ENCODE assay signal across 10 mouse cellular contexts in genomic region chr10:118640121-118640809, GRCm38 (mm10).
DNase-seq lines count a peak whose midpoint lies in the region; ATAC-seq and TF ChIP-seq lines count a peak whose summit lies in the region.
"Had no signal": no experiment of that assay in that cellular context is flagged by ENCODE, and none has a peak within 500 bp of the region (broad histone marks: within the 10 kb centered on the region; RNA-seq: fewer than 3 reads in every experiment).

No protein-coding gene starts in this region.

- WGBS in lung, postnatal 0 days = 43% methylated on average over 7 of the region's 7 CpGs
- 28% methylated on average over 7 of the region's 7 CpGs for WGBS in hindbrain, embryonic 16.5 days
- 74% methylated on average over 7 of the region's 7 CpGs for WGBS in liver, embryonic 11.5 days

- no peaks in the 10 kb centered on the region for H3K36me3 ChIP-seq in lung, postnatal 0 days (ENCODE audit: insufficient read depth, low read length)
- H3K36me3 ChIP-seq in hindbrain, embryonic 16.5 days (ENCODE audit: control insufficient read depth, insufficient read depth, low read length) = no peaks in the 10 kb centered on the region
- no peaks in the 10 kb centered on the region for H3K36me3 ChIP-seq in liver, embryonic 11.5 days (ENCODE audit: control insufficient read depth, insufficient read depth, low read length)
- H3K36me3 ChIP-seq: kidney, embryonic 15.5 days; liver, embryonic 15.5 days had no signal

- H3K9me3 ChIP-seq in lung, postnatal 0 days (ENCODE audit: low read length) = no peaks in the 10 kb centered on the region
- H3K9me3 ChIP-seq in hindbrain, embryonic 16.5 days (ENCODE audit: control insufficient read depth, low read length) = no peaks in the 10 kb centered on the region
- no peaks in the 10 kb centered on the region for H3K9me3 ChIP-seq in liver, embryonic 11.5 days (ENCODE audit: control insufficient read depth, low read length)
- H3K9me3 ChIP-seq: kidney, embryonic 15.5 days; liver, embryonic 15.5 days had no signal

- no peak overlapping the region for H3K4me3 ChIP-seq in lung, postnatal 0 days (ENCODE audit: low read depth, low read length)
- no peak overlapping the region for H3K4me3 ChIP-seq in hindbrain, embryonic 16.5 days (ENCODE audit: low read length)
- H3K4me3 ChIP-seq in liver, embryonic 11.5 days (ENCODE audit: low read depth, low read length) = no peak overlapping the region
- H3K4me3 ChIP-seq: kidney, embryonic 15.5 days; liver, embryonic 15.5 days had no signal

- H3K9ac ChIP-seq in lung, postnatal 0 days (replicated peaks; ENCODE audit: low read depth) = no peak overlapping the region
- H3K9ac ChIP-seq in hindbrain, embryonic 16.5 days (ENCODE audit: low read depth, low read length) = no peak overlapping the region
- no peak overlapping the region for H3K9ac ChIP-seq in liver, embryonic 11.5 days (ENCODE audit: low read depth, low read length)
- H3K9ac ChIP-seq: kidney, embryonic 15.5 days; liver, embryonic 15.5 days had no signal

- 0 out of 2 replicates have a peak overlapping the region, but pooled peaks have one; percentile 4 for H3K4me2 ChIP-seq in lung, postnatal 0 days (replicated peaks; ENCODE audit: low read depth, low read length)
- H3K4me2 ChIP-seq in hindbrain, embryonic 16.5 days (ENCODE audit: low read length) = peak overlapping the region; percentile 40
- no peak overlapping the region for H3K4me2 ChIP-seq in liver, embryonic 11.5 days
- H3K4me2 ChIP-seq: kidney, embryonic 15.5 days; liver, embryonic 15.5 days had no signal

- H3K4me1 ChIP-seq in lung, postnatal 0 days (ENCODE audit: insufficient read depth, low read depth, low read length) = no peaks in the 10 kb centered on the region
- H3K4me1 ChIP-seq in hindbrain, embryonic 16.5 days (ENCODE audit: control insufficient read depth, insufficient read depth, low read depth, low read length) = peaks cover 13% of the 10 kb centered on the region
- peaks cover 2% of the 10 kb centered on the region; the same call in 1 of the 2 replicates for H3K4me1 ChIP-seq in liver, embryonic 11.5 days (replicated peaks; ENCODE audit: control insufficient read depth, insufficient read depth, low read length)
- H3K4me1 ChIP-seq: kidney, embryonic 15.5 days had no signal

- DNase-seq in cerebellum, postnatal 10 days = peak; percentile 91 to 92
- DNase-seq in cerebellum, adult 8-10 months = no peak
- DNase-seq in lung, postnatal 0 days (ENCODE audit: low spot score) = peak; percentile 17
- no peak for DNase-seq in lung, postnatal 14 days
- DNase-seq in right cerebral cortex, postnatal 25 days = peak; percentile 28
- no peak for DNase-seq in liver, embryonic 11.5 days (ENCODE audit: low spot score)

- TF ChIP-seq EP300 in lung, postnatal 0 days (IDR thresholded peaks at IDR 0.05) = no peak

- no peak for ATAC-seq in lung, postnatal 0 days
- peak; percentile 66 for ATAC-seq in hindbrain, embryonic 16.5 days
- ATAC-seq in liver, embryonic 11.5 days (replicated peaks; ENCODE audit: low FRiP score) = no peak
- no peak for ATAC-seq in CD4-positive, CD25-positive, alpha-beta regulatory T cell, adult 4 months

- H3K27me3 ChIP-seq in lung, postnatal 0 days (replicated peaks; ENCODE audit: insufficient read depth, low read length) = no peaks in the 10 kb centered on the region
- H3K27me3 ChIP-seq in hindbrain, embryonic 16.5 days (replicated peaks; ENCODE audit: control insufficient read depth, insufficient read depth, low read length) = no peaks in the 10 kb centered on the region
- H3K27me3 ChIP-seq in liver, embryonic 11.5 days (replicated peaks; ENCODE audit: control insufficient read depth, insufficient read depth, low read length) = no peaks in the 10 kb centered on the region
- H3K27me3 ChIP-seq: kidney, embryonic 15.5 days; liver, embryonic 15.5 days had no signal

- H3K27ac ChIP-seq in lung, postnatal 0 days (ENCODE audit: low read length) = no peak overlapping the region
- peak overlapping the region; percentile 52; the same call in 1 of the 2 replicates for H3K27ac ChIP-seq in hindbrain, embryonic 16.5 days (ENCODE audit: low read depth, low read length)
- H3K27ac ChIP-seq in liver, embryonic 11.5 days (ENCODE audit: low read depth, low read length) = no peak overlapping the region
- H3K27ac ChIP-seq: kidney, embryonic 15.5 days; liver, embryonic 15.5 days had no signal

- no peak for TF ChIP-seq CTCF in lung, postnatal 0 days (IDR thresholded peaks at IDR 0.05)

Comparison
In these comparisons a context has a peak if more than half of its experiments do, and no peak if none do; other contexts are left out.
1. DNase-seq: peak in cerebellum, postnatal 10 days (2 of 2), lung, postnatal 0 days (single experiment) and right cerebral cortex, postnatal 25 days (single experiment); none in cerebellum, adult 8-10 months (single experiment), lung, postnatal 14 days (single experiment) and liver, embryonic 11.5 days (single experiment).